Mouse (Mus musculus) embryonic fibroblast, embryonic 13.5 days (primary cell): ENCODE results near the gene Fblim1.

Experiments
- CTCF ChIP-seq: IDR thresholded peaks from 2 replicates; pipeline ENCODE4 v1.5.1; 2011; ENCODE audit warnings: mild to moderate bottlenecking, control low read depth, low read length, moderate library complexity, borderline replicate concordance; ENCODE audit not compliant: insufficient read depth
- POLR2A ChIP-seq: IDR thresholded peaks from 2 replicates; pipeline ENCODE4 v1.6.1; 2011; ENCODE audit warnings: low read depth, mild to moderate bottlenecking, control low read depth, low read length, moderate library complexity

GRCm38 (mm10) chr4:141628661-141629060 lies 22.8 kb upstream of the Fblim1 start:
- no peak for TF ChIP-seq POLR2A
- TF ChIP-seq CTCF, result no peak
